Mouse (Mus musculus) megakaryocyte-erythroid progenitor cell, adult 5 weeks (primary cell): Measurements from ENCODE around the gene Xrcc6. TPM values are rescaled to one million over a fixed set of nuclear protein-coding genes. Genes with fewer than 3 reads are reported as not detected.

ENCODE experiments used
- polyA plus RNA-seq: library from polyadenylated mRNA; stranded (reverse); fragments of >175 nt; gene quantifications from 2 replicates; pipeline ENCODE4 v1.2.3, GENCODE M21; 2012

Xrcc6 gene
- 12.5 and 15.6 TPM in 2 replicates for polyA plus RNA-seq

DNA sequence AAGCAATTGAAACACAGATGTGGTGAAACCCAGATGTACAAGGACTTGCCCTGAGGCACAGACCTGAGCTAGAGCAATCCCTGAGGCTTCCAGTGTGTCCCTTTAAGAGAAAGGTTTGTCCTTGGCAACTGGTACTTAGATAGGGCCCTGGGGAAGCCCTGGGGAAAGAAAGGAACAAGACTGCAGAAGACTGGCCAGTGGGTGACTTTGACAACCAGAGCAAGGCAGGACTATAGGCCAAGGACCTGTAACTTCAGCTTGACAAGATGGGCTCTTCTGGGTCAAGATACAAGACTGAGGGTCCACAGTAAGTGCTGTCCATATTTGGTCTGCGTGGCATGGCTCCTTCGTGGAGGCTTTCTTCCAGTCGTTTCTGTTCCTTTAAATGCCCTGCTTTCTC, at the start of gene Xrcc6:
Gene Xrcc6, plus strand, starts transcription at position 190 of the 400 bp plus-strand sequence.

GRCm38 (mm10) chr15:81960171-81961077, 27.2 kb upstream of the Xrcc6 start, which contains the start of gene Pmm1:
TSS of gene Pmm1 (minus strand) at chr15:81960930.

DNA sequence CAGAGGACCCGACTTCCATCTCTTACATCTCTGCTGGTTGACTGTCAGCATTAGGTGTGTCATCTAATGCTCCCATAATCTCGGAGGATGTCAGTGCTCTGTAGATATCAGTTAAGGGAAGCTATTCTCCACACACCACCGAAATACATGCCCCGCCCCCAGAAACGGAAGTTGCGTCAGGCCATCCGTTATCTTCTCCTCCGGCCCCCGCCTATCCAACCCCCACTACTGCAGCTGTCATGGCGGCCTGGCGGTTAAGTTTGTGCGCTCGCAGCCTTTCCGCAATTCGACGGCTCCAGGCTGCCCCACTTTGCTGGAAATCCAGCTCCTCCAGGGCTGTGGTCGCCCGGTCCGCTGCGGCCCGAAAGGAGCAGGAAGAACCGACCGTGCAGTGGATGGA, 7.3 kb upstream of the Xrcc6 start, which contains the start of gene 1700029P11Rik:
Gene 1700029P11Rik, plus strand, starts transcription at position 220 of the 400 bp plus-strand sequence.

GRCm38 (mm10) chr15:82033762-82034161, 46.1 kb downstream of the Xrcc6 start, which contains the start of gene Desi1:
TSS of gene Desi1 (minus strand) at chr15:82033862.

DNA sequence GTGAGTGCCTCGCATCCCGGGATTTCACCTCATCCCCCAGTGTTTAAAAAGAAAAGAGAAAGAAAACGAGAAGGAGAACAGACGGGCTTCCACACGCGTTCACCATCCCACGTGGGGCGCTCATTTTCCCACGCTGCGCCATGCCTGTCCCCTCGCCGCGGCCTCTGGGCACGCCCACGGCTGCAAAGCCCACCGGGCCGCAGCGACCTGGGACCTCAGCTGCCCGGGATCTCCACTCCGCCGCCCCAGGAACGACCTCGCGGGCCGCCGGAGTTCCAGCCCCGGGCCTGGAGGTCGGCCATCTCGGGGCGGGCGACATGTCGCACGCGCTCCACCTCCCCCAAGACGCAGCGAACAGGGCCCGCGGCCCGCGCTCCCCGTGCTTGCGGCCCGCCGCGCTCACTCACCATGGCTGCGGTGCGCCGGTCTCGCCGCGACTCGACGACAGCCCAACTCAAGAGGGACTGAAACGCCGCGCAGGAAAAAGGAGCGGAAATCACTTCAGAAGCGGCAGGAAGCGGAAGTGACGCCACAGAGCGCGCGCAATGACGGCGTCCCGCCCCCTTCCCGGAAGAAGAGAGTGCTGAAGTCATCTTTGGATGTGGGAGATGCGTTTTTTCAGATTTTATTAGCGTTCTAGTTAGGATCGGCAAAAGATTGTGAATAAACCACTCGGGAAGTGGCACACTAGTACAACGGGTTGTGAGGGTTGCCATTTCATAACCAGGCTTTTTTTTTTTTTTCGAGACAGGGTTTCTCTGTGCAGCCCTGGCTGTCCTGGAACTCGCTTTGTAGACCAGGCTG, 59.6 kb downstream of the Xrcc6 start, which contains the start of gene Snu13:
Gene Snu13, minus strand, starts transcription at position 519 of the 804 bp plus-strand sequence.

DNA sequence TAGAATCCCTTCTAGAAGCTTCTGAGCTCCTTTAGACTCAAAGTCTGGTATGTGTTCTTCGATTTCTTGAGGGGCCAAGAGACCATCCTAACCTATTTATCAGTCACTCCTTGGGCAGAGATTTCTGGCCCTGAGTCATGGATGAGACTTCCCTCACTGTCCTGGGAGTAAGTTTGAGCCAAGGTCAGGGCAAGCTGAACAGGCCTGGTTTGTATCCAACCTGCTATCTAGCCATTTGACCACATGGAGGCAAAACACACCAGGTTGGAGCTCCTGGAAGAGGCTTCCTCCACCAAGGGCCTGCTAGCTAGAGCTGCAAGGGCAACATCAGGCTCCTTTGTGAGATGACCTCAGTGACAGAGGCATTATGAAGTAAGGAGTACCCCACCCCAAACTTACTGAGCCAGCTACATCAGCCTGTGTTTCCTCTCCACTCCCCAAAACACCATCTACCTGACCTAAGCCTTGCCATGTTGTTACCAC, 71.1 kb downstream of the Xrcc6 start, which contains the start of gene 4930407I10Rik:
Gene 4930407I10Rik, plus strand, starts transcription at position 433 of the 483 bp plus-strand sequence.

DNA sequence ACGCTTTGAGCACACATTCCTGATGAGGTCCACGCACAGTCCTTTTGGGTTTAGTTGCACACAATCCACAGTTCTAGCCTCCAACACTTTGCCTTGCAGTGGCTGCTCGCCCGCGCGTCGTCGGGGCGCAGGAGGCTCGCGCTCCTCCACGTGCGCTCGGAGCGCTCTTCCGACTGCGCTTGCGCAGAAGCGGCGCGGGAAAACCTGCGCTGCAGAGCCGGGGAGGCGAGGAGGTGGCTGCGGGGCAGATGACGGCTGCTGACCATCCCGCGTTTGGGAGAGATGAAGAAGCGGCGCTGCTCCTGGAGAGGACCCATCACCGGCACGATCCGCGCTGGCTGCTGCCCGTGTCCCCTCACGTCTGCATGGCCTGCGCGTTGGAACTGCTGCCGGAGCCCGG, 82.3 kb downstream of the Xrcc6 start, which contains the start of gene Mei1:
Gene Mei1, plus strand, starts transcription at position 99 of the 400 bp plus-strand sequence.

Other genes starting within 250 kb of the Xrcc6 start
- 61.7 and 71.5 TPM in 2 replicates for gene Zc3h7b, start 242.8 kb upstream of the Xrcc6 start, polyA plus RNA-seq
- 172 and 186 TPM in 2 replicates for gene Rangap1, start 242.3 kb upstream of the Xrcc6 start, polyA plus RNA-seq
- 47.1 and 54.1 TPM in 2 replicates for gene Tef, start 185.4 kb upstream of the Xrcc6 start, polyA plus RNA-seq
- 131 and 165 TPM in 2 replicates for gene Tob2, start 129.0 kb upstream of the Xrcc6 start, polyA plus RNA-seq
- 5.8 and 10.2 TPM in 2 replicates for gene Phf5a, start 115.9 kb upstream of the Xrcc6 start, polyA plus RNA-seq
- 126 and 127 TPM in 2 replicates for gene Aco2, start 115.5 kb upstream of the Xrcc6 start, polyA plus RNA-seq
- 78.0 and 82.2 TPM in 2 replicates for gene Polr3h, start 61.6 kb upstream of the Xrcc6 start, polyA plus RNA-seq
- gene Csdc2, start 51.1 kb upstream of the Xrcc6 start, polyA plus RNA-seq, result 0.02 and 0.14 TPM in 2 replicates
- 82.2 and 88.9 TPM in 2 replicates for gene Pmm1, start 26.9 kb upstream of the Xrcc6 start, polyA plus RNA-seq
- 0.17 TPM in 1 of 2 replicates, not detected in the other for gene 1700029P11Rik, start 7.3 kb upstream of the Xrcc6 start, polyA plus RNA-seq
- gene Desi1, start 46.0 kb downstream of the Xrcc6 start, polyA plus RNA-seq, result 53.7 and 65.5 TPM in 2 replicates
- 161 and 168 TPM in 2 replicates for gene Snu13, start 59.8 kb downstream of the Xrcc6 start, polyA plus RNA-seq
- not detected in 2 replicates for gene 4930407I10Rik, start 71.3 kb downstream of the Xrcc6 start, polyA plus RNA-seq
- gene Mei1, start 82.2 kb downstream of the Xrcc6 start, polyA plus RNA-seq, result not detected in 2 replicates
- 13.8 and 14.7 TPM in 2 replicates for gene Ccdc134, start 140.1 kb downstream of the Xrcc6 start, polyA plus RNA-seq
- gene Srebf2, start 159.3 kb downstream of the Xrcc6 start, polyA plus RNA-seq, result 297 and 300 TPM in 2 replicates
- 4.9 and 16.3 TPM in 2 replicates for gene Shisa8, start 225.0 kb downstream of the Xrcc6 start, polyA plus RNA-seq
- 10.6 and 13.7 TPM in 2 replicates for gene Tnfrsf13c, start 236.5 kb downstream of the Xrcc6 start, polyA plus RNA-seq